Mouse (Mus musculus) liver, postnatal 0 days (tissue): ENCODE measurements around the gene Prps2. TPM values are rescaled to one million over a fixed set of nuclear protein-coding genes. Genes with fewer than 3 reads are reported as not detected.
A peak's percentile ranks its signal among the peaks of the same experiment; 100 is the strongest.

Experiments used
- ATAC-seq: fragments of 200-750 bp; cut with Nextera tagmentation; 2 replicates; pipeline ENCODE4 v1.8.0; 2017; ENCODE audit warnings: mild to moderate bottlenecking, moderate library complexity
- DNase-seq: peaks from one replicate; pipeline ENCODE4 v3.0.0-alpha.2; 2016
- H3K27ac ChIP-seq: fragments of 300-500 bp; sonication (generic); 2 replicates; pipeline ENCODE4 v1.5.1; 2014; ENCODE audit warnings: antibody characterized with exemption, moderate library complexity, mild to moderate bottlenecking, low read depth
- H3K27me3 ChIP-seq: fragments of 300-500 bp; sonication (generic); 2 replicates; pipeline ENCODE4 v1.6.1; 2014; ENCODE audit warnings: low read length, control low read depth, mixed read lengths; ENCODE audit not compliant: insufficient read depth
- H3K36me3 ChIP-seq: fragments of 300-500 bp; sonication (generic); replicated peaks from 2 replicates; pipeline ENCODE4 v1.6.1; 2014; ENCODE audit warnings: mild to moderate bottlenecking, control low read depth, low read length, moderate library complexity, mixed read lengths; ENCODE audit not compliant: insufficient read depth
- H3K4me1 ChIP-seq: fragments of 300-500 bp; sonication (generic); 2 replicates; pipeline ENCODE4 v1.6.1; 2014; ENCODE audit warnings: antibody characterized with exemption, mild to moderate bottlenecking, control low read depth; ENCODE audit not compliant: insufficient read depth
- H3K4me2 ChIP-seq: fragments of 300-500 bp; sonication (generic); 2 replicates; pipeline ENCODE4 v1.6.1; 2014; ENCODE audit warnings: low read depth, mild to moderate bottlenecking, low read length, moderate library complexity, mixed read lengths
- H3K4me3 ChIP-seq: fragments of 300-500 bp; sonication (generic); 2 replicates; pipeline ENCODE4 v1.5.1; 2014; ENCODE audit warnings: low read depth, low read length
- H3K9ac ChIP-seq: fragments of 300-500 bp; sonication (generic); replicated peaks from 2 replicates; pipeline ENCODE4 v1.6.1; 2014; ENCODE audit warnings: mild to moderate bottlenecking, moderate library complexity
- H3K9me3 ChIP-seq: fragments of 300-500 bp; sonication (generic); 2 replicates; pipeline ENCODE4 v1.6.1; 2016; ENCODE audit warnings: mild to moderate bottlenecking, control low read depth, low read length, mixed read lengths
- CTCF ChIP-seq: sonication (generic); IDR thresholded peaks from 2 replicates; pipeline ENCODE4 v1.5.1; 2016; ENCODE audit warnings: antibody characterized with exemption, low read depth
- EP300 ChIP-seq: IDR thresholded peaks from 2 replicates; pipeline ENCODE4 v1.6.1; 2016; ENCODE audit warnings: antibody characterized with exemption, low read depth, mild to moderate bottlenecking
- WGBS: fragments of 180-500 bp; shearing (Covaris S2); extraction: QIAGEN DNeasy Blood & Tissue Kit; methylation state at CpG from one replicate; pipeline ENCODE4 v1.1.7; 2014; ENCODE audit not compliant: insufficient replicate concordance; 5-methylcytosine and 5-hydroxymethylcytosine counted together
- polyA plus RNA-seq: library from polyadenylated mRNA; unstranded; fragments of >200 nt; fragmentation: Nextera tagmentation; extraction: Ambion mirVana; gene quantifications from 2 replicates; pipeline ENCODE4 v1.2.1, GENCODE M21; 2015

Gene Prps2
- polyA plus RNA-seq, 1 experiment from 2014 or later, result 4.0 TPM

GRCm38 (mm10) chrX:167344356-167344755 is 38.2 kb downstream of the Prps2 start:
- H3K27me3 ChIP-seq, result no peaks in the 10 kb centered on the region
- TF ChIP-seq CTCF (no peak), EP300 (no peak)
- no peaks in the 10 kb centered on the region for H3K9me3 ChIP-seq
- WGBS, result 69% methylated on average over 1 of the region's 1 CpGs
- H3K9ac ChIP-seq, result no peak overlapping the region
- DNase-seq (no peak), ATAC-seq (no peak)
- no peaks in the 10 kb centered on the region for H3K36me3 ChIP-seq
- H3K4me2 ChIP-seq, result no peak overlapping the region
- no peaks in the 10 kb centered on the region for H3K4me1 ChIP-seq
- H3K4me3 ChIP-seq, result no peak overlapping the region
- H3K27ac ChIP-seq, result no peak overlapping the region

GRCm38 (mm10) chrX:167341811-167342210 is 40.7 kb downstream of the Prps2 start:
- ATAC-seq, result no peak
- Histone ChIP-seq H3K27me3 (no peaks in the 10 kb centered on the region), H3K27ac (no peak overlapping the region), H3K9ac (no peak overlapping the region), H3K9me3 (no peaks in the 10 kb centered on the region), H3K4me3 (no peak overlapping the region), H3K4me1 (no peaks in the 10 kb centered on the region), H3K4me2 (no peak overlapping the region), H3K36me3 (no peaks in the 10 kb centered on the region)
- DNase-seq, result no peak
- 61% methylated on average over 3 of the region's 3 CpGs for WGBS
- no peak for TF ChIP-seq CTCF
- no peak for TF ChIP-seq EP300

- Histone ChIP-seq H3K4me2 (no peak overlapping the region), H3K27me3 (no peaks in the 10 kb centered on the region), H3K9me3 (no peaks in the 10 kb centered on the region), H3K4me3 (no peak overlapping the region), H3K9ac (no peak overlapping the region), H3K36me3 (no peaks in the 10 kb centered on the region), H3K27ac (no peak overlapping the region), H3K4me1 (no peaks in the 10 kb centered on the region)
- ATAC-seq (no peak), DNase-seq (no peak)
- no peak for TF ChIP-seq CTCF
- no peak for TF ChIP-seq EP300
- WGBS, result 77% methylated on average over 2 of the region's 2 CpGs
Observed at GRCm38 (mm10) chrX:167340190-167340589, 42.4 kb downstream of the Prps2 start.

- TF ChIP-seq CTCF (no peak), EP300 (no peak)
- Histone ChIP-seq H3K4me1 (no peaks in the 10 kb centered on the region), H3K4me3 (no peak overlapping the region), H3K27ac (no peak overlapping the region), H3K27me3 (no peaks in the 10 kb centered on the region), H3K36me3 (no peaks in the 10 kb centered on the region), H3K4me2 (no peak overlapping the region), H3K9ac (no peak overlapping the region), H3K9me3 (no peaks in the 10 kb centered on the region)
- DNase-seq (no peak), ATAC-seq (no peak)
- WGBS, result 96% methylated on average over 1 of the region's 1 CpGs
Observed at GRCm38 (mm10) chrX:167337990-167338389, 44.6 kb downstream of the Prps2 start.

GRCm38 (mm10) chrX:167334571-167334970 is 48.0 kb downstream of the Prps2 start:
- H3K27me3 ChIP-seq, result no peaks in the 10 kb centered on the region
- no peaks in the 10 kb centered on the region for H3K9me3 ChIP-seq
- no peak for ATAC-seq
- no peak overlapping the region for H3K9ac ChIP-seq
- no peaks in the 10 kb centered on the region for H3K36me3 ChIP-seq
- H3K27ac ChIP-seq, result no peak overlapping the region
- no peak overlapping the region for H3K4me2 ChIP-seq
- DNase-seq, result no peak
- H3K4me1 ChIP-seq, result no peaks in the 10 kb centered on the region
- 76% methylated on average over 1 of the region's 1 CpGs for WGBS
- TF ChIP-seq CTCF, result no peak
- TF ChIP-seq EP300, result no peak
- H3K4me3 ChIP-seq, result no peak overlapping the region

- no peaks in the 10 kb centered on the region for H3K27me3 ChIP-seq
- no peaks in the 10 kb centered on the region for H3K36me3 ChIP-seq
- no peak overlapping the region for H3K4me3 ChIP-seq
- no peak overlapping the region for H3K27ac ChIP-seq
- no peak overlapping the region for H3K4me2 ChIP-seq
- no peak overlapping the region for H3K9ac ChIP-seq
- no peak for DNase-seq
- TF ChIP-seq EP300 (no peak), CTCF (no peak)
- no peaks in the 10 kb centered on the region for H3K4me1 ChIP-seq
- 50% methylated on average over 1 of the region's 1 CpGs for WGBS
- no peaks in the 10 kb centered on the region for H3K9me3 ChIP-seq
- peak; percentile 35; the same call in 1 of the 2 replicates for ATAC-seq
Observed at GRCm38 (mm10) chrX:167332607-167333006, 49.9 kb downstream of the Prps2 start.

- no peak for DNase-seq
Observed at GRCm38 (mm10) chrX:167330993-167331392, 51.6 kb downstream of the Prps2 start.

More at GRCm38 (mm10) chrX:167330993-167331392, 51.6 kb downstream of the Prps2 start:
- H3K27ac ChIP-seq, result no peak overlapping the region
- H3K36me3 ChIP-seq, result no peaks in the 10 kb centered on the region
- ATAC-seq, result no peak
- no peak overlapping the region for H3K9ac ChIP-seq
- H3K27me3 ChIP-seq, result no peaks in the 10 kb centered on the region
- H3K4me1 ChIP-seq, result no peaks in the 10 kb centered on the region
- H3K4me2 ChIP-seq, result no peak overlapping the region
- H3K4me3 ChIP-seq, result no peak overlapping the region
- TF ChIP-seq CTCF (no peak), EP300 (no peak)
- WGBS, result 44% methylated on average over 4 of the region's 4 CpGs
- H3K9me3 ChIP-seq, result no peaks in the 10 kb centered on the region
